In the genomic region with DNA sequence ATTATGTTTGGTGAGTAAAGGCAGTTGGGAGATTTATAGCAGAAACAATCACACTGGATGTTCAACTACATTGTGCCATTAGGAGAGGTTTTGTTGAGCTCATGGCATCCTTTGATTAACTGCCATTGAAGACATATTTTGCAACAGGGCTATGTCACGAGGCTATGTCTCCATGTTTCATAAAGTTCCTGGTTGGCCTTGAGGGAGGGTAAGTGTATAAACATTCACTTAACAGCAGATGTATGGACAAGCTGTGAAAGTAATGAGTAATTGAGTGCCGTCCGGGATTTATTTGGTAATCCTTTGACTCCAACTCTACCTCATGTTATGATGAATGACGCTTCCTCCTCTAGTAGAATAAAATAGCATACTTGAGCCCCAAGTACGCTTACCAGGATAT, we compare ENCODE assay signal across 25 mouse cellular contexts.
DNase-seq lines count a peak whose midpoint lies in the region; ATAC-seq and TF ChIP-seq lines count a peak whose summit lies in the region.
"Had no signal": no experiment of that assay in that cellular context is flagged by ENCODE, and none has a peak within 500 bp of the region (broad histone marks: within the 10 kb centered on the region; RNA-seq: fewer than 3 reads in every experiment).

No protein-coding gene starts in this region.

- no peak overlapping the region for H3K4me3 ChIP-seq in lung, embryonic 15.5 days
- no peak overlapping the region for H3K4me3 ChIP-seq in lung, postnatal 0 days (ENCODE audit: low read depth, low read length)
- H3K4me3 ChIP-seq: embryonic facial prominence, embryonic 10.5 days; embryonic facial prominence, embryonic 12.5 days; forebrain, embryonic 13.5 days; forebrain, embryonic 15.5 days had no signal

- no peaks in the 10 kb centered on the region for H3K4me1 ChIP-seq in lung, embryonic 15.5 days
- no peaks in the 10 kb centered on the region for H3K4me1 ChIP-seq in lung, postnatal 0 days (ENCODE audit: insufficient read depth, low read depth, low read length)
- H3K4me1 ChIP-seq: embryonic facial prominence, embryonic 10.5 days; embryonic facial prominence, embryonic 12.5 days; forebrain, embryonic 13.5 days; forebrain, embryonic 15.5 days had no signal

- H3K4me2 ChIP-seq in lung, embryonic 15.5 days = no peak overlapping the region
- no peak overlapping the region for H3K4me2 ChIP-seq in lung, postnatal 0 days (replicated peaks; ENCODE audit: low read depth, low read length)
- H3K4me2 ChIP-seq: embryonic facial prominence, embryonic 12.5 days; forebrain, embryonic 13.5 days; forebrain, embryonic 15.5 days had no signal

- no peaks in the 10 kb centered on the region for H3K27me3 ChIP-seq in lung, embryonic 15.5 days
- H3K27me3 ChIP-seq in lung, postnatal 0 days (replicated peaks; ENCODE audit: insufficient read depth, low read length) = no peaks in the 10 kb centered on the region
- H3K27me3 ChIP-seq: CH12.LX; embryonic facial prominence, embryonic 12.5 days; forebrain, embryonic 13.5 days; forebrain, embryonic 15.5 days; Patski had no signal

- H3K36me3 ChIP-seq in lung, embryonic 15.5 days = no peaks in the 10 kb centered on the region
- H3K36me3 ChIP-seq in lung, postnatal 0 days (ENCODE audit: insufficient read depth, low read length) = no peaks in the 10 kb centered on the region
- H3K36me3 ChIP-seq: embryonic facial prominence, embryonic 10.5 days; embryonic facial prominence, embryonic 12.5 days; forebrain, embryonic 15.5 days; G1E had no signal

- 41% methylated on average over 5 of the region's 5 CpGs for WGBS in lung, embryonic 15.5 days
- 45% methylated on average over 5 of the region's 5 CpGs for WGBS in lung, postnatal 0 days

- DNase-seq in embryo, embryonic 11 days = peak; percentile 5
- no peak for DNase-seq in embryo, embryonic 9.5 days (ENCODE audit: extremely low spot score)
- no peak for DNase-seq in lung, postnatal 25 days (ENCODE audit: low spot score)
- peak; percentile 17 for DNase-seq in lung, postnatal 0 days (ENCODE audit: low spot score)
- no peak for DNase-seq in lung, postnatal 36 days
- no peak for DNase-seq in left cerebral cortex, adult 18-20 months (ENCODE audit: low spot score in 2 of 2)
- DNase-seq: adrenal gland, adult 8-10 months; adrenal gland, postnatal 14 days; adrenal gland, postnatal 36 days; B cell, adult 2 months; cerebellum, adult 11-12 months; cerebellum, adult 2 months; cerebellum, adult 9-10 months; cerebellum, postnatal 10 days; cerebellum, postnatal 25 days had no signal

- peak; percentile 23; the same call in 1 of the 2 replicates for ATAC-seq in lung, embryonic 15.5 days (ENCODE audit: borderline replicate concordance, extremely low read depth, low FRiP score, low TSS enrichment)
- no peak for ATAC-seq in lung, postnatal 0 days
- ATAC-seq: activated CD4-positive, CD25-positive, alpha-beta regulatory T cell, adult 4 months; CD4-positive, CD25-positive, alpha-beta regulatory T cell, adult 4 months; forebrain, embryonic 13.5 days; forebrain, embryonic 15.5 days; Patski had no signal

- no peak for TF ChIP-seq CTCF in lung, postnatal 0 days (IDR thresholded peaks at IDR 0.05)

- TF ChIP-seq EP300 in lung, postnatal 0 days (IDR thresholded peaks at IDR 0.05) = no peak

- no peak overlapping the region for H3K27ac ChIP-seq in lung, embryonic 15.5 days
- H3K27ac ChIP-seq in lung, postnatal 0 days (ENCODE audit: low read length) = no peak overlapping the region
- H3K27ac ChIP-seq: embryonic facial prominence, embryonic 10.5 days; embryonic facial prominence, embryonic 12.5 days; forebrain, embryonic 13.5 days; forebrain, embryonic 15.5 days had no signal

- no peaks in the 10 kb centered on the region for H3K9me3 ChIP-seq in lung, embryonic 15.5 days
- H3K9me3 ChIP-seq in lung, postnatal 0 days (ENCODE audit: low read length) = no peaks in the 10 kb centered on the region
- H3K9me3 ChIP-seq: embryonic facial prominence, embryonic 10.5 days; embryonic facial prominence, embryonic 12.5 days; forebrain, embryonic 13.5 days; forebrain, embryonic 15.5 days; G1E had no signal

- no peak overlapping the region for H3K9ac ChIP-seq in lung, embryonic 15.5 days
- H3K9ac ChIP-seq in lung, postnatal 0 days (replicated peaks; ENCODE audit: low read depth) = no peak overlapping the region
- H3K9ac ChIP-seq: embryonic facial prominence, embryonic 12.5 days; forebrain, embryonic 13.5 days; forebrain, embryonic 15.5 days had no signal

Comparison
In these comparisons a context has a peak if more than half of its experiments do, and no peak if none do; other contexts are left out.
1. DNase-seq: peak in embryo, embryonic 11 days (single experiment) and lung, postnatal 0 days (single experiment); none in embryo, embryonic 9.5 days (single experiment), lung, postnatal 25 days (single experiment), lung, postnatal 36 days (single experiment) and left cerebral cortex, adult 18-20 months (0 of 2).